Mouse (Mus musculus) spleen, adult 10 weeks (tissue): ENCODE results near the gene 4930524B15Rik. TPM values are rescaled to one million over a fixed set of nuclear protein-coding genes. Genes with fewer than 3 reads are reported as not detected.

Experiments used
- polyA plus RNA-seq: library from polyadenylated mRNA; stranded (reverse); fragments of 350-450 nt; fragmentation: Illumina TruSeq; extraction: RNeasy Lipid Tissue Mini Kit (QIAGEN cat#74804); gene quantifications from one replicate; pipeline ENCODE4 v1.2.3, GENCODE M21; 2015; ENCODE audit warnings: low replicate concordance; ENCODE audit not compliant: insufficient read depth

Gene 4930524B15Rik
- not detected for polyA plus RNA-seq

DNA sequence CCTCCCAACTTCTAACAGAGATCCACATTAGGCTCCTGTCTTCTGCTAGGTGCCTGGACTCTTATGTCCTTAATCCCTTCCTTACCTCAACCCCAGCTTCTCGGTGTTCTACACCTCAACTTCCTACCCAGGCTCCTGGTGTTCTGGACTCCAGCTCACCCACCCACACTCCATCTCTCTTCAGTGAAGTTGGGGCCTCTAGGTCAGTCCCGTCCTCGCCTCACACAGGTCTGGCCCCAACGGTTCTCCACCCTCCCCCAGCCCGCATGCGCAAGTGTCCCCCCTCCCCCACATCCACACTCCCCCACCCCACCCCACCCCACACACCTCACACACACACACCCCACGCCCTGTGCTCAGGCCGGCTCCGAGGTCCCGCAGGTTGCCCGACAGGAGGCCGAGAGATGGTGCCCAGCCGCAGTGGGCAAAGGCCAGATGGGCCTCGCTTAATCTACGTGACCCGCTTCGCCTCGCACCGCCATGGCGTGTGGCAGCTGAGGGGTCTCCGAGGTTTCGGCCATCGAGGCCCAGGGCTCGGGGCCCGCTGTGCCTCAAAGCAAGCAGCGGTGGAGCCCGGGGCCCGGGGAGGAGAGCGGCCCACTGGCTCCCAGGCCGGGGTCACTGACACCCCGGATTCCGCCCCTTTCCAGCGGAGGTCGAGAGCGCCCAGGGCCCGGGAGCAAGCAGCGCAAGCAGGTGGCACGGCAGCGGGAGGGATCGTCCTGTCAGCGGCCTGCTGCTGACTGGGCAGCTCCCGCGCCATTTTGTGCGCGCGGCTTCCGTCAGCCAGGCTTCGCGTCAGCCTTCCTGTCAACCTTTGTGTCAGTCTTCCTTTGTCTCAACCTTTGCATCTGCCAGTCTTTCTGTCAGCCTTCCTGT, at the start of gene 4930524B15Rik:
4930524B15Rik (plus strand) TSS at position 337 of the 879 bp plus-strand sequence.

GRCm38 (mm10) chr11:32000281-32000680, 34.9 kb downstream of the 4930524B15Rik start, which contains the start of gene Nsg2:
Nsg2 (plus strand) TSS chr11:32000463.

Other genes starting within 250 kb of the 4930524B15Rik start
- 48.9 TPM for gene Cpeb4, start 93.4 kb upstream of the 4930524B15Rik start, polyA plus RNA-seq
- 40.4 TPM for gene Nsg2, start 34.9 kb downstream of the 4930524B15Rik start, polyA plus RNA-seq
- 46.0 TPM for gene Il9r, start 234.7 kb downstream of the 4930524B15Rik start, polyA plus RNA-seq
- 19.0 TPM for gene Snrnp25, start 239.8 kb downstream of the 4930524B15Rik start, polyA plus RNA-seq